Mouse (Mus musculus): ENCODE measurements around the gene Gm49396. TPM values are rescaled to one million over a fixed set of nuclear protein-coding genes. Genes with fewer than 3 reads are reported as not detected.

The Gm49396 gene
- polyA plus RNA-seq, 1 experiment = 1.0 TPM

DNA sequence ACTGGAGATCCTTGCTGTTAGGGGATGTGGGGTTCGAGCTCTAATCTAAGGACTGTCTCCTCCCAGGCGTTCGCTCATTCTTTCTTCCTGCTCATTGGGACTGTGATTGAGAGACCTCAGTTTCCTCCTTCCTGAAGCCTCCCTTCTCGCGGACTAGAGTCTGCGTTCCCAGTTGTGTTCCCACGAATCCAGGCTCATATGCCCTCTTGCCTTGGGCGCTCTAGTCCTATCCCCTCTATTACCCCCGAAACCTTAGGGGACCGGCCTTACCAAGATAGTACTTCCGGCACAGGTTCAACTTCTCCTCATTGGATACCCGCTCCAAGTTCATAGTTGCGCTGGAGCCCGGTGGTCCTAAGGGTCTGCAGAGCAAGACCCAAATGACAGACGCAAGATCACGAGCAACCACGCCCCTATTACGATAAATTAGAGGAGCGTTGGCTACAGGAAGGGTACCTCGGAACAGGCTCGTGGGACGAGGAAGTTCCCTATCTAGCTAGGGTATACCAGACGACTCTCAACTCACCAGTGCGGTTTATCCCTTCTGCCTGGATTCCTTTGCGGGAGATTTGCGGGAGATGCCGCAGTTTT lies 523 bp upstream of the Gm49396 start:
- H3K4me2 ChIP-seq (ENCODE audit: low read depth) = peak overlapping the region; percentile 68

DNA sequence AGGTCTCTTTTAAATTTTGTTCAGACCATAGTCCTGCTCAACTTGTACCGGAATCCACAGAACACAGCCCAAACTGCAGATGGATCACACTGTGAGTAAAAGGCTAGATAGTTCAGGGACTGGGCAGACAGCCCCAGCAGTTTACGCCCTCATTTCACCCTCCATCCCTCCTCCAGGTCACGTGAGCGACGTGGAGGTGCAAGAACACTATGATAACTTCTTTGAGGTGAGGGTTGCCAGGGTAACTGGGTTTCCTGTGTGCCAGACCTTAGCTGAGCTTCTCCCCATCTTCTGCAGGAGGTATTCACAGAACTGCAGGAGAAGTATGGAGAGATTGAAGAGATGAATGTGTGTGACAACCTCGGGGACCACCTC lies 749 bp downstream of the Gm49396 start:
- no peak for TF ChIP-seq E2F4 (IDR thresholded peaks at IDR 0.05; ENCODE audit: insufficient read depth)
- TF ChIP-seq MAX (IDR thresholded peaks at IDR 0.05; ENCODE audit: low read depth) = no peak
- TF ChIP-seq MYOG (IDR thresholded peaks at IDR 0.05; ENCODE audit: control insufficient read depth in 1 of 3, insufficient read depth in 1 of 3, insufficient read length in 2 of 3, low read depth in 2 of 3) = no peak
- no peak for TF ChIP-seq CEBPB (IDR thresholded peaks at IDR 0.05; ENCODE audit: insufficient read depth, poor library complexity, severe bottlenecking)
- H3K36me3 ChIP-seq (ENCODE audit: control insufficient read depth, insufficient read depth) = peaks cover 5% of the 10 kb centered on the region
- peak overlapping the region; percentile 50 for H3ac ChIP-seq (ENCODE audit: control insufficient read depth, insufficient read length)

More for the DNA sequence above, 523 bp upstream of the Gm49396 start:
- TF ChIP-seq CEBPB (IDR thresholded peaks at IDR 0.05; ENCODE audit: insufficient read depth, poor library complexity, severe bottlenecking) (no peak), SRF (IDR thresholded peaks at IDR 0.05; ENCODE audit: control insufficient read depth, insufficient read length, low read depth) (no peak), POLR2A (IDR thresholded peaks at IDR 0.05; ENCODE audit: insufficient read length, low read depth) (peak; percentile 7), TCF12 (IDR thresholded peaks at IDR 0.05; ENCODE audit: insufficient read depth, poor library complexity, severe bottlenecking) (no peak)
- H3K4me3 ChIP-seq = peak overlapping the region; percentile 86
- H3K36me3 ChIP-seq (ENCODE audit: control insufficient read depth, insufficient read depth) = no peaks in the 10 kb centered on the region
- no peaks in the 10 kb centered on the region for H3K27me3 ChIP-seq (ENCODE audit: control insufficient read depth, insufficient read depth, insufficient read length)
- H3K79me2 ChIP-seq (ENCODE audit: control insufficient read depth, insufficient read depth) = peaks cover 21% of the 10 kb centered on the region
- H3ac ChIP-seq (ENCODE audit: control insufficient read depth, insufficient read length) = peak overlapping the region; percentile 50

DNA sequence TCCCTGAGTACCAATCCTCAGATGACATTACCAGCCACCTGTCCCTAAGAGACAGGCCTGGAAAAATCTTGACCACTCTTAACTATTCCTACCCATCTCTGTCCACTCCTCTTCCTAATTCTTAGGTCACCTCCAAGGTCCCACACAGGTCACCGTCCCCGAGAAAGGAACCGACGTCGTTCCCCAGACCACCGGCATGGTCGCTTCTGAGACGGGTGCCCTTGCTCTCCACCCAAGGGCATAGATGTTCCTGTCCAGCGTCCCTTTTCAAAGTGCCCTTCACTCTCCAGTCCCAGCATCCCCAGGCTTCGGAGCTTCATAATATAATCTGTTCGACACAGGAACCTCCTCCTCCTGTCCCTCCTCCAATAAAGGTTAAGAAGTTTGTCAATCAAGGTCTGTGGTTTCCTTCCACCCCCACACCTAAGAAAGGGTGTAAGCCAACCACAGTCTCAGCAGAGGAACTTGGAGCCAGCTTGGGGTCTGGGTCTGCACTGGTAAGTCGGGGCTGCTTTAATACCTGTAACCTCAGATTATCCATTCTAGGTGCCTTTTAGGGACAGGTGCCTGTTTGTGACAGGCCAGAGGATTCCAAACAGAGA lies 1.9 kb downstream of the Gm49396 start, which contains the start of gene Igflr1:
TSS of gene Igflr1 (plus strand) at position 458 of the 602 bp plus-strand sequence.
- no peak for TF ChIP-seq POLR2AphosphoS2 (IDR thresholded peaks at IDR 0.05; ENCODE audit: insufficient read length, low read depth)
- Histone ChIP-seq H3K79me2 (ENCODE audit: control insufficient read depth, insufficient read depth) (peaks cover 16% of the 10 kb centered on the region), H3K36me3 (ENCODE audit: control insufficient read depth, insufficient read depth) (peaks cover 5% of the 10 kb centered on the region), H3K4me2 (ENCODE audit: low read depth) (peak within 1 kb of the TSS; percentile 81), H3K4me3 (peak within 1 kb of the TSS; percentile 86), H3ac (ENCODE audit: control insufficient read depth, insufficient read length) (no peak within 1 kb of the TSS), H3K27me3 (ENCODE audit: control insufficient read depth, insufficient read depth, insufficient read length) (no peaks in the 10 kb centered on the region)

More for the DNA sequence above, 749 bp downstream of the Gm49396 start:
- Histone ChIP-seq H3K4me2 (ENCODE audit: low read depth) (peak overlapping the region; percentile 81), H3K27me3 (ENCODE audit: control insufficient read depth, insufficient read depth, insufficient read length) (no peaks in the 10 kb centered on the region), H3K4me3 (peak overlapping the region; percentile 86), H3K79me2 (ENCODE audit: control insufficient read depth, insufficient read depth) (peaks cover 16% of the 10 kb centered on the region)

DNA sequence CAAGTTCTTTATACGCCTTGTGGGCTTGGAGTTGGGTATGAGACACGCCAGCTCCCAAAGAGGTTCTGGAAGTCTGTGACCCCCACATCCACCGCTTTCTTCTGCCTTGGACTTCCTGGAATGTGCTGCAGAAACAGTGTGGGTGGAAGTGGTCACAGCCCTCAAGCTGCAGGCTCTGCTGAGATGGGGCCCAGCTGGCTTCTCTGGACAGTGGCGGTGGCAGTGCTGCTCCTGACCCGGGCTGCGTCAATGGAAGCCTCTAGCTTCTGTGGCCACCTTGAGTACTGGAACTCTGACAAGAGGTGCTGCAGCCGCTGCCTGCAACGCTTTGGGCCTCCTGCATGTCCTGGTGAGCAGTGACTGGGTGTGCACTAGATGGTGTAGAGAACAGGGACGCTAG lies 2.9 kb downstream of the Gm49396 start:
- Histone ChIP-seq H3K4me3 (no peak overlapping the region), H3ac (ENCODE audit: control insufficient read depth, insufficient read length) (no peak overlapping the region), H3K36me3 (ENCODE audit: control insufficient read depth, insufficient read depth) (peaks cover 9% of the 10 kb centered on the region), H3K4me2 (ENCODE audit: low read depth) (no peak overlapping the region), H3K79me2 (ENCODE audit: control insufficient read depth, insufficient read depth) (peaks cover 16% of the 10 kb centered on the region), H3K27me3 (ENCODE audit: control insufficient read depth, insufficient read depth, insufficient read length) (no peaks in the 10 kb centered on the region)
- TF ChIP-seq MYOG (IDR thresholded peaks at IDR 0.05; ENCODE audit: control insufficient read depth in 1 of 3, insufficient read depth in 1 of 3, insufficient read length in 2 of 3, low read depth in 2 of 3) (no peak), MYOD1 (IDR thresholded peaks at IDR 0.05; ENCODE audit: control insufficient read depth in 1 of 3, insufficient read length in 2 of 3, low read depth in 2 of 3) (no peak), TCF3 (IDR thresholded peaks at IDR 0.05; ENCODE audit: insufficient read length, low read depth) (no peak), REST (IDR thresholded peaks at IDR 0.05; ENCODE audit: insufficient read depth, insufficient read length) (no peak), SRF (IDR thresholded peaks at IDR 0.05; ENCODE audit: control insufficient read depth, insufficient read length, low read depth) (no peak), POLR2AphosphoS2 (IDR thresholded peaks at IDR 0.05; ENCODE audit: insufficient read length, low read depth) (no peak), CEBPB (IDR thresholded peaks at IDR 0.05; ENCODE audit: insufficient read depth, poor library complexity, severe bottlenecking) (no peak), TCF12 (IDR thresholded peaks at IDR 0.05; ENCODE audit: insufficient read depth, poor library complexity, severe bottlenecking) (no peak), POLR2A (IDR thresholded peaks at IDR 0.05; ENCODE audit: insufficient read length, low read depth) (no peak), E2F4 (IDR thresholded peaks at IDR 0.05; ENCODE audit: insufficient read depth) (no peak), MAX (IDR thresholded peaks at IDR 0.05; ENCODE audit: low read depth) (no peak)

DNA sequence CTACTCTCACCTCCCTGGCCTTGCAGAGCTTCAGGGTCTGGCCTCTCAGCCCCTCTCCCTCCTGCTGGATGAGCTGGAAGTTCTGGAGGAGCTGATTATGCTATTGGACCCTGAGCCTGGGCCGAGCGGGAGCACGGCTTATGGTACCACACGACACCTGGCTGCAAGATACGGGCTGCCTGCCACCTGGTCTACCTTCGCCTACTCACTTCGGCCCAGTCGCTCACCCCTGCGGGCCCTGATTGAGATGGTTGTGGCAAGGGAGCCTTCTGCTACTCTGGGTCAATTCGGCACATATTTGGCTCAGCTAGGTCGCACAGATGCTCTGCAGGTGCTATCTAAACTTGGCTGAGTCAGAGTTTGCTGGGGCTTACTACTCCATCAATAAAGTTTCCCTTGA lies 4.4 kb downstream of the Gm49396 start:
- Histone ChIP-seq H3K36me3 (ENCODE audit: control insufficient read depth, insufficient read depth) (peaks cover 17% of the 10 kb centered on the region), H3K4me2 (ENCODE audit: low read depth) (no peak overlapping the region), H3K79me2 (ENCODE audit: control insufficient read depth, insufficient read depth) (peaks cover 2% of the 10 kb centered on the region), H3ac (ENCODE audit: control insufficient read depth, insufficient read length) (no peak overlapping the region), H3K4me3 (no peak overlapping the region), H3K27me3 (ENCODE audit: control insufficient read depth, insufficient read depth, insufficient read length) (no peaks in the 10 kb centered on the region)
- TF ChIP-seq POLR2A (IDR thresholded peaks at IDR 0.05; ENCODE audit: insufficient read length, low read depth) (peak; percentile 20), POLR2AphosphoS2 (IDR thresholded peaks at IDR 0.05; ENCODE audit: insufficient read length, low read depth) (peak; percentile 76), TCF3 (IDR thresholded peaks at IDR 0.05; ENCODE audit: insufficient read length, low read depth) (no peak), SRF (IDR thresholded peaks at IDR 0.05; ENCODE audit: control insufficient read depth, insufficient read length, low read depth) (no peak), MYOD1 (IDR thresholded peaks at IDR 0.05; ENCODE audit: control insufficient read depth in 1 of 3, insufficient read length in 2 of 3, low read depth in 2 of 3) (no peak), USF1 (IDR thresholded peaks at IDR 0.05; ENCODE audit: low read depth) (no peak)
